Mouse (Mus musculus) liver, embryonic 16.5 days (tissue): ENCODE measurements around the gene Prdm10. TPM values are rescaled to one million over a fixed set of nuclear protein-coding genes. Genes with fewer than 3 reads are reported as not detected.

ENCODE experiments used
- ATAC-seq: fragments of 200-750 bp; cut with Nextera tagmentation; 2 replicates; pipeline ENCODE4 v1.8.0; 2017; ENCODE audit warnings: low read depth, mild to moderate bottlenecking, moderate number of reproducible peaks, moderate library complexity
- H3K27ac ChIP-seq: fragments of 300-500 bp; sonication (generic); 2 replicates; pipeline ENCODE4 v1.5.1; 2014; ENCODE audit warnings: mild to moderate bottlenecking, low read length
- H3K27me3 ChIP-seq: fragments of 300-500 bp; sonication (generic); 2 replicates; pipeline ENCODE4 v1.6.1; 2014; ENCODE audit warnings: low read depth, low read length, mixed read lengths; ENCODE audit not compliant: control insufficient read depth, insufficient read depth
- H3K36me3 ChIP-seq: fragments of 300-500 bp; sonication (generic); 2 replicates; pipeline ENCODE4 v1.6.1; 2014; ENCODE audit warnings: mild to moderate bottlenecking; ENCODE audit not compliant: control insufficient read depth, insufficient read depth
- H3K4me1 ChIP-seq: fragments of 300-500 bp; sonication (generic); 2 replicates; pipeline ENCODE4 v1.6.1; 2014; ENCODE audit warnings: low read depth, low read length, mixed read lengths; ENCODE audit not compliant: control insufficient read depth
- H3K4me2 ChIP-seq: fragments of 300-500 bp; sonication (generic); 2 replicates; pipeline ENCODE4 v1.6.1; 2014; ENCODE audit warnings: low read depth, low read length, mixed read lengths
- H3K4me3 ChIP-seq: fragments of 300-500 bp; sonication (generic); 2 replicates; pipeline ENCODE4 v1.5.1; 2014; ENCODE audit warnings: low read depth, mild to moderate bottlenecking, low read length
- H3K9ac ChIP-seq: fragments of 300-500 bp; sonication (generic); 2 replicates; pipeline ENCODE4 v1.6.1; 2014; ENCODE audit warnings: low read depth, low read length
- H3K9me3 ChIP-seq: fragments of 300-500 bp; sonication (generic); replicated peaks from 2 replicates; pipeline ENCODE4 v1.6.1; 2016; ENCODE audit warnings: low read length; ENCODE audit not compliant: control insufficient read depth
- WGBS: fragments of 180-500 bp; shearing (Covaris S2); extraction: QIAGEN DNeasy Blood & Tissue Kit; methylation state at CpG from one replicate; pipeline ENCODE4 v1.1.7; 2014; ENCODE audit not compliant: insufficient replicate concordance; 5-methylcytosine and 5-hydroxymethylcytosine counted together
- polyA plus RNA-seq: library from polyadenylated mRNA; unstranded; fragments of >200 nt; fragmentation: Nextera tagmentation; extraction: Ambion mirVana; gene quantifications from 2 replicates; pipeline ENCODE4 v1.2.1, GENCODE M21; 2015

Prdm10 gene
- polyA plus RNA-seq, 1 experiment from 2014 or later = 3.1 TPM

DNA sequence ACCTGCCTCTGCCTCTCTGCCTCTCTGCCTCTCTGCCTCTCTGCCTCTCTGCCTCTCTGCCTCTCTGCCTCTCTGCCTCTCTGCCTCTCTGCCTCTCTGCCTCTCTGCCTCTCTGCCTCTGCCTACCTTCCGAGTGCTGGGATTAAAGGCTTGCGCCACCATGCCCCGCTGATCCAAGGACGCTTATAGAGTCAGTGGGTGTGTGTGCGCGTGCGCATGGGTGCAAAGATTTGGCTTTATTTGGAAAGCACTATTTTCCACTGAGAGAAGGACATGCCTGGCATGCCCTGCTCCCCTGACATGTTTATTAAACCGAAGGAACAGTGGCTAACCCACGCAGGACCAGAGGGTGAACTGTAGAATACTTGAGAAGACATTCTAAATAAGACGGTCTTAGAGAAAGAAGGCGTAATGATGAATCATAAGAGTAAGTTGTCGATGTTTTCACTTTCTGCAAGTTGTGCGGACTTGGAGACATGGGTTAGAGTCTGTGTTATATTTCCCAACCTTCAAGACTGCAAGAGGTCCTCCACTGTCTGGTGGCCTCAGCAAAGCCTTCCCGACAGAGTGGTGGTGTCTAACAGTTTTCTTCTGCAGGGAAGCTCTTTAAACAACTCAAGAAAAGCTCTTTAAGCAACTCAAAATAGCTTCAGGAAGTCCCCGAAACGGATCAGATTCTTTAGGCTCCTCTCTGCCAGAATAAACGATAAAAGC, 104.6 kb downstream of the Prdm10 start:
- H3K4me2 ChIP-seq = peak overlapping the region; percentile 91

DNA sequence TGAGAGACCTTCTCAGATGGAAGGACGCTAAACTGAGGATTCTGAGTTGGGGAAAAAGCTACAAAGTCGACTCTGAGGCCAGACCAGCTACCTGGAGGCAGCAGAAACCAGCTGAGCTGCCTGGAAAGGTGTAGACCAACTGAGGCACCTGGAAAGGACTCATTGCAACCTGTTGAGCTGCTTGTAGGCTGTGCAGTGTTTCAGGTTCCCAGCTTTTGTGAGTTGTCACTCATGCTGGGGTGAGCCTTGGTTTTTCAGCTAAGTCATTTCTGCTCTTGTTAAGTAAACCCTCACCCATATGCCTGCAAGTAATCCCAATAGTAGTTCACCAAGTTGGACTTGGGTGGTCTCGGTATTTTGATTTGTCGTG, 105.1 kb downstream of the Prdm10 start:
- H3K27ac ChIP-seq = no peak overlapping the region
- peaks cover 16% of the 10 kb centered on the region for H3K4me1 ChIP-seq
- ATAC-seq = 0 out of 2 replicates have a peak, but pooled peaks have one; percentile 14
- no peaks in the 10 kb centered on the region for H3K9me3 ChIP-seq
- 23% methylated on average over 4 of the region's 4 CpGs for WGBS
- peak overlapping the region; percentile 78 for H3K4me3 ChIP-seq
- H3K9ac ChIP-seq = peak overlapping the region; percentile 91
- H3K4me2 ChIP-seq = peak overlapping the region; percentile 91
- H3K27me3 ChIP-seq = no peaks in the 10 kb centered on the region
- no peaks in the 10 kb centered on the region for H3K36me3 ChIP-seq

More for the DNA sequence above, 104.6 kb downstream of the Prdm10 start:
- Histone ChIP-seq H3K4me3 (peak overlapping the region; percentile 78; the same call in 1 of the 2 replicates), H3K27me3 (no peaks in the 10 kb centered on the region), H3K9me3 (no peaks in the 10 kb centered on the region), H3K36me3 (no peaks in the 10 kb centered on the region), H3K4me1 (peaks cover 16% of the 10 kb centered on the region), H3K9ac (0 out of 2 replicates have a peak overlapping the region, but pooled peaks have one; percentile 91), H3K27ac (no peak overlapping the region)
- no peak for ATAC-seq
- WGBS = 78% methylated on average over 17 of the region's 17 CpGs

DNA sequence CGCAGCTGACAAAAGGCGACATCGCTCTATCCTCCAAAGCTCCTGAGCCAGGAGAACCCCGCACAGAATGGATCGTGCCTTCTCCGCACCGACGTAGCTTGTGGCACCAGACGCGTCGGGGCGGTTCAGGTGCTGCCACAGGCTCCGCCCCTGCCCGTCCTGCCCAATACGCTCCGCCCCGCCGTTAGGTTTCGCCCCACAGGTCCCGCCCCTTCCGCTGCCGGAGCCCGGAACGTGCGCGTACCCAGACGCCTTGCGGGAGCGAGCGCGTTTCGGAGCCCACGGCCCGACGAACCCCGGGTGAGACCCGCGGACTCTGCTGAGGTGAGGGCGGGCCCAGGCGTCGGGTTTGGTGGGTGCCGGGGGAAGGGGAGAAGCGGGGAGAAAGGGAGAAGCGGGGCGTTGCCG, 105.6 kb downstream of the Prdm10 start, which contains the start of gene Nfrkb:
Gene Nfrkb (plus strand): TSS at position 246 of the 408 bp plus-strand sequence.
- WGBS = 0% methylated on average over 29 of the region's 46 CpGs
- H3K4me1 ChIP-seq = peaks cover 16% of the 10 kb centered on the region
- no peaks in the 10 kb centered on the region for H3K9me3 ChIP-seq
- peak within 1 kb of the TSS; percentile 67 for H3K27ac ChIP-seq
- no peaks in the 10 kb centered on the region; the same call in 1 of the 2 replicates for H3K36me3 ChIP-seq
- peak within 1 kb of the TSS; percentile 78 for H3K4me3 ChIP-seq
- H3K9ac ChIP-seq = peak within 1 kb of the TSS; percentile 91
- H3K27me3 ChIP-seq = no peaks in the 10 kb centered on the region
- H3K4me2 ChIP-seq = peak within 1 kb of the TSS; percentile 91
- peak; percentile 99 for ATAC-seq

DNA sequence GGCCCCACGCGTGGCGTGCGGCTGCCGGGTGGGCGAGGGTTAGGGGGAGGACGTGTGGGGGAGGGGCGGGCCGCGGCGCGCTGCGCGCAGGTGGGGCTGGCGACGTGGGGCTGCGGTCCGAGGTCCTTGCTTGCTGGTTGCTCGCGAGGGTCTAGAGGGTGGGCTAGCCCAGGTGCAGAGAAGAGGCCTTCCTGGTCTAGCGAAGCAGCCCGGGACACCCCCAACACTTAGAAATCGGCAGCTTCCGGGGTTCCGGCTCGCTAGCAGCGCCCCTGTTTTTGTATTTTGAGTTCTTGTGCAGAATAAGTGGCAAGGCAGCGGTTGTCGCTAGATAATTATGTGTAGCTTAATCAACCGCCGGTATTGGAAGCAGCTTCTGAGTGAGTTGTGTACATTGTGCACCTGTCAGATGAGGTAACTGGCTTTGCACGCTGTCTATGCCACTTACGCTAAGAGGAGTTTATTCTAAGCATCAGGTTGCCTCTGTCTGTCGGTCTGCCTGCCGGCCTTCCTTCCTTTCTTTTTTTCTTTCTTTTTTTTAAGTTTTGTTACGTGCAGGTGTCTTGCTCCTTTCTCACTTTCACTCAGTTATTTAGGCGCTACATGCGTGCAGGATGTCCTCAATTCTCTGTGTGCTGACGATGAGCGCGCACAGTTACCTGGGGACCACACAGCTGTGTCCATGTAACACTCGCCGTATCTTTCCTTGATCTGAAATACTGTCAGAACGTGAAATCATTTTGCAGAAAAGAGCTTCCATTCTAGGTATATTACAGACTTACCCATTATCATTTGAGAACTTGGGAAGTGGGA, 106.2 kb downstream of the Prdm10 start:
- Histone ChIP-seq H3K27me3 (no peaks in the 10 kb centered on the region), H3K9me3 (no peaks in the 10 kb centered on the region), H3K27ac (peak overlapping the region; percentile 67), H3K4me3 (peak overlapping the region; percentile 78), H3K36me3 (peaks cover 6% of the 10 kb centered on the region; the same call in 1 of the 2 replicates), H3K9ac (peak overlapping the region; percentile 91), H3K4me2 (peak overlapping the region; percentile 91), H3K4me1 (peaks cover 16% of the 10 kb centered on the region)
- ATAC-seq = peak; percentile 36
- WGBS = 9% methylated on average over 35 of the region's 44 CpGs

DNA sequence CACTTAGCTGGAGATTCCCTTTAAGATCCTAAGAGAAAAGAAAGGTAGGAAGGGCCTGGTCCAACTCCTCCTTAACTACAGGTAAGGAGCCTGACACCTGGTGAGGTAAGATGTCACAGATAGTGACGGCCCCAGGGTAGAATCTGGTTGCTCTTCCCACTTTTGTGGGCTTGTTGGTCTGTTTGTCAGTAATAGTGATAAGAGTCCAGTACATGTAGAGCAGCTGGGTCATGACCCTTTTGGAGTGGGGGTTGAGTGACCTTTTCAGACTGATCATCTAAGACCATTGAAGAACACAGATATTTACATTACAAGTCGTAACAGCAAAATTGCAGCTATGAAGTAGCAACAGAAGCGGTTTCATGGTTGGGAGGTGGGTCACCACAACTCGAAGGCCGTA, 106.9 kb downstream of the Prdm10 start:
- Histone ChIP-seq H3K27ac (no peak overlapping the region; the same call in 1 of the 2 replicates), H3K9ac (no peak overlapping the region; the same call in 1 of the 2 replicates), H3K4me1 (peaks cover 16% of the 10 kb centered on the region), H3K27me3 (no peaks in the 10 kb centered on the region), H3K4me2 (peak overlapping the region; percentile 91), H3K9me3 (no peaks in the 10 kb centered on the region), H3K4me3 (peak overlapping the region; percentile 78), H3K36me3 (peaks cover 11% of the 10 kb centered on the region)
- ATAC-seq = no peak
- WGBS = 67% methylated on average over 5 of the region's 5 CpGs

DNA sequence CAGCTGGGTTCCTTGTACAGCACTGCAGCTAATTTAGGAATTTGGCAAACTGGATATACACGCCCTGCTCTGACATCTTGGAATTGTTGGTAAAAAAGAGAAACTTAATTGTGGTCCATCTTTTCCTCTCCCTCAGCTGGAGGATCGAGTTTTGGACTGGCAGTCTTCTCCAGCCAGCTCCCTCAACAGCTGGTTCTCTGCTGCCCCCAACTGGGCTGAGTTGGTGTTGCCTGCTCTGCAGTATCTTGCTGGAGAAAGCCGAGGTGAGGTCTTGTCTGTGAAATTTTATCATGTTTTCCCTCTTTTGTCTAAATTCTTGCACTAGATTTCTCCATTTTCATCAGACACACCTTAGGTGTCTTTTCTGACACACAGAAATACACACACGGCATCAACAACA, 120.1 kb downstream of the Prdm10 start:
- Histone ChIP-seq H3K27me3 (no peaks in the 10 kb centered on the region), H3K9ac (no peak overlapping the region), H3K9me3 (no peaks in the 10 kb centered on the region), H3K27ac (no peak overlapping the region), H3K36me3 (peaks cover 53% of the 10 kb centered on the region), H3K4me2 (no peak overlapping the region), H3K4me1 (no peaks in the 10 kb centered on the region), H3K4me3 (no peak overlapping the region)
- 46% methylated on average over 4 of the region's 4 CpGs for WGBS
- ATAC-seq = no peak

DNA sequence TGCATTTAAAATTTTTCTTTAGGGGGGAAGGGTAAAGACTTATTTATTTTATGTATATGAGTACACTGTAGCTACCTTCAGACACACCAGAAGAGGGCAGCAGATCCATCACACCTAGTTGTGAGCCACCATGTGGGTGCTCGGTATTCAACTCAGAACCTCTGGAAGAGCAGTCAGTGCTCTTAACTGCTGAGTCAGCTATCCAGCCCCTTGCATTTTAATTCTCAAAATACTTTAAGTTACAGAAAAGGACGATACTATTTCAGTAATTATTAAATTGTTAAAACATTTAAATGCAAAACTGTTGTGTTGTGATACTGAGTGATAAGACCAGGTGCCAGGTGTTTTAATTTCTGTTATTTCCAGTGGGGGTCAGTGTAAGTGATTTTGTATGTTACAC, 124.0 kb downstream of the Prdm10 start:
- Histone ChIP-seq H3K36me3 (peaks cover 37% of the 10 kb centered on the region), H3K4me3 (no peak overlapping the region), H3K27ac (no peak overlapping the region), H3K4me1 (no peaks in the 10 kb centered on the region), H3K9me3 (no peaks in the 10 kb centered on the region), H3K27me3 (no peaks in the 10 kb centered on the region), H3K4me2 (no peak overlapping the region), H3K9ac (no peak overlapping the region)
- ATAC-seq = no peak
- WGBS = 73% methylated on average over 2 of the region's 2 CpGs

DNA sequence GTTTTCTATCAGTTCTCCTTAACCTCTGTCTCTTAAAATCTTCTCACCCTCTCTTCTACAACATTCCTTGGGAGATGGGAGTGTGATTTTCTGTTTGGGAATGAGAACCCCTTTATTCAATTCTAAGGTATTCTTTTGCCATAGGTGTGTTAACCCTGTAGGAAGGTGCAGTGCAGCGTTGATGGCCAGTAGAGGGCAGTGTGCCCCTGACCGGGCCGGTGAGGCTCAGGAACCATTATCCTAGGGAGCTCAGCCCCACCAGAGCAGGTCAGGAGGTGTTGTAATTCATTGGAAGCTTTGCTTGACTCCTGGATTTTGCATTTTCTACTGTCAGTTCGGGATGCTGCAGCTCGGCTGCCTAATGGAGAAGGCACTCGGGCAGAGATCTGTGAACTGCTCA, 124.9 kb downstream of the Prdm10 start:
- ATAC-seq = no peak
- Histone ChIP-seq H3K27me3 (no peaks in the 10 kb centered on the region), H3K9ac (no peak overlapping the region), H3K4me3 (no peak overlapping the region), H3K4me1 (no peaks in the 10 kb centered on the region), H3K27ac (no peak overlapping the region), H3K36me3 (peaks cover 36% of the 10 kb centered on the region), H3K4me2 (no peak overlapping the region), H3K9me3 (no peaks in the 10 kb centered on the region)
- 62% methylated on average over 6 of the region's 6 CpGs for WGBS

DNA sequence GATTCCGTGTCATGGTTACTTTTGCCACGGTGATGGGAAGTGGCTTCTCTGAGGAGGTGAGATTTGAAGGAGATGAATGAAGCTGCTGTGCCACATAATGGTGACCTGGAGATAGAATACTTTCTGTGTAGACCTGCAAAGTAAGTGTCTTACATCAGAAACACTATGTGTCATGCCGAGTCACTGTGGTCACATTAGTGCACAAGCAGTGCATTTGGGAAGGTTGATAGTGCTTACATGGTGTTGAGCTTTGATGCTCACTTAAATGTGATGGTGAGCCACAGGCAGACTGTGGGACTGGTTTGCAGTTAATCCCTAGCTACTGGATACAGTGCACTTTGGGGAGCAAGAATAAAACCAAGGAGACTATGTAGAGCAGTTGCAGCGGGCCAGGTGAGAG, 131.8 kb downstream of the Prdm10 start:
- peaks cover 41% of the 10 kb centered on the region for H3K36me3 ChIP-seq
- H3K4me3 ChIP-seq = no peak overlapping the region
- no peaks in the 10 kb centered on the region for H3K27me3 ChIP-seq

More for the DNA sequence above, 131.8 kb downstream of the Prdm10 start:
- Histone ChIP-seq H3K4me1 (no peaks in the 10 kb centered on the region), H3K9me3 (no peaks in the 10 kb centered on the region), H3K9ac (no peak overlapping the region), H3K27ac (no peak overlapping the region), H3K4me2 (no peak overlapping the region)
- no peak for ATAC-seq
- WGBS = 61% methylated on average over 4 of the region's 4 CpGs
